Mouse (Mus musculus): ENCODE measurements around the gene Pja2. TPM values are rescaled to one million over a fixed set of nuclear protein-coding genes. Genes with fewer than 3 reads are reported as not detected.
"Not testable (repeated sequence)": the region's sequence is repeated elsewhere in the genome, so short reads cannot be mapped to it uniquely, and the experiment has no call there.

Gene Pja2
- polyA plus RNA-seq, 1 experiment = 214 TPM

DNA sequence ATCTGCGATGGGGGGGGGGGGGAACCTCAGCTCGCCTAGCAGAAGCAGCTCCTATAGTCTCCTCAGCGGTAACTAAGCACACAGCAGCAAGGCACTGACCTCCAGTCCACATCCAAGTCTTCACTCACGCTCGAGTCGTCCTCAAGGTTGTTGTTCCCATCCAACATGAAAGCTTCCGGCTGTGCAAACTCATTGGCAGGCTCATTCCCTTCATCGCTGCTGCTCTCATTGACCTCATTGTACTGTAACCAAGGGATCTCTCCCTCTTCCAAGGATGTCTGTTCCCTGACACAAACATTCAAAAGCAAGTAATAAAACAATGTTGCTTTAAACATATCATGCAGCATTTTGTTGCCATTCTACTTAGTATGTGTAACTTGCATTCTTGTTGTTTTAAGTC is 39.0 kb downstream of the Pja2 start:
- TF ChIP-seq POLR2A (IDR thresholded peaks at IDR 0.05; ENCODE audit: insufficient read depth, low read depth, low read length) = no peak
- no peak for TF ChIP-seq CTCF (IDR thresholded peaks at IDR 0.05; ENCODE audit: insufficient read depth, low read depth, low read length)
- no peak overlapping the region for H3K4me3 ChIP-seq (ENCODE audit: insufficient read depth, low read depth, low read length)
- H3K27ac ChIP-seq (ENCODE audit: insufficient read depth, low read depth, low read length) = no peak overlapping the region
- peaks cover 3% of the 10 kb centered on the region; the same call in 1 of the 2 replicates for H3K4me1 ChIP-seq (ENCODE audit: control insufficient read depth, insufficient read depth, low read length)
- WGBS = 76% methylated on average over 8 of the region's 8 CpGs

DNA sequence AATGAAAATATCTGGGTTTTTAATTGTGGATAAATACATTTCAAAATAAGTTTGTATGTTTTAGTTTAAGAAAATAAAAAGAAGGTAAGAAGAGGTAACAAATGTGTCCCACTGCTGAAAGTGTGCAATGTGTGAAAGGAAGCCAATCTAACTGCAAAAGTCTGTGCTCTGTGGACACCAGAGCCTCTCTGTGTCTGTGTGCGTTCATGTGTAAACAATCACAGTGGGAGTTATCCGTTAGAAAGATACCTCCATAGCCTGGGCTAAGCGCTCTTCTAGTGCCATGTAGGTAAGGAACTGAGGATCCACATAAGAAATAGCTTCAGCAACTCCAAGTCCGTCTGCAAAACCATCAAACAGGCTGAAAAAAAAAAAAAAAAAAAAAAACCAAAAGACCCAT is 42.0 kb downstream of the Pja2 start:
- TF ChIP-seq POLR2A (IDR thresholded peaks at IDR 0.05; ENCODE audit: insufficient read depth, low read depth, low read length) = no peak
- no peak for TF ChIP-seq CTCF (IDR thresholded peaks at IDR 0.05; ENCODE audit: insufficient read depth, low read depth, low read length)
- peaks cover 4% of the 10 kb centered on the region; the same call in 1 of the 2 replicates for H3K4me1 ChIP-seq (ENCODE audit: control insufficient read depth, insufficient read depth, low read length)
- no peak overlapping the region for H3K4me3 ChIP-seq (ENCODE audit: insufficient read depth, low read depth, low read length)
- 62% methylated on average over 4 of the region's 4 CpGs for WGBS
- H3K27ac ChIP-seq (ENCODE audit: insufficient read depth, low read depth, low read length) = no peak overlapping the region

DNA sequence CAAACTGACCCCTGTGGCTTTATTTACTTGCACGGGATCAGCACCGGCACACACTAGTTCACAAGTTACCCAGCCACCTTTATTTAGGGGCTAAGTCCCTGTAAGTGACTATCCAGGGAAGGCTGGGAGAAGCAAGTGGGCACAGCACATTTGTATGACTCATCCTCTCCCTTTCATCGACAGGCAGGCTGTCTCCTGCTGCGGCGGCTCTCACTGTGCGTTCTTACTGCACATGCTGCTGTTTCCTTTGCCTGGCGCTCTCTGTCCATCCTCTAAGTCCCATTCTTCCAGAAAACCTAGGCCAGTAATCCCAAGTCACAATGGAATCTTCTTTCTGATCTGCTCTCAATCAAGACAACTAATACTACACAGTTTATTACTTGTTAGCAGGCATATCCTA is 43.7 kb downstream of the Pja2 start:
- no peak for TF ChIP-seq CTCF (IDR thresholded peaks at IDR 0.05; ENCODE audit: insufficient read depth, low read depth, low read length)
- TF ChIP-seq POLR2A (IDR thresholded peaks at IDR 0.05; ENCODE audit: insufficient read depth, low read depth, low read length) = no peak
- Histone ChIP-seq H3K4me1 (ENCODE audit: control insufficient read depth, insufficient read depth, low read length) (peaks cover 4% of the 10 kb centered on the region; the same call in 1 of the 2 replicates), H3K4me3 (ENCODE audit: insufficient read depth, low read depth, low read length) (no peak overlapping the region), H3K27ac (ENCODE audit: insufficient read depth, low read depth, low read length) (no peak overlapping the region)
- WGBS = 31% methylated on average over 7 of the region's 7 CpGs

DNA sequence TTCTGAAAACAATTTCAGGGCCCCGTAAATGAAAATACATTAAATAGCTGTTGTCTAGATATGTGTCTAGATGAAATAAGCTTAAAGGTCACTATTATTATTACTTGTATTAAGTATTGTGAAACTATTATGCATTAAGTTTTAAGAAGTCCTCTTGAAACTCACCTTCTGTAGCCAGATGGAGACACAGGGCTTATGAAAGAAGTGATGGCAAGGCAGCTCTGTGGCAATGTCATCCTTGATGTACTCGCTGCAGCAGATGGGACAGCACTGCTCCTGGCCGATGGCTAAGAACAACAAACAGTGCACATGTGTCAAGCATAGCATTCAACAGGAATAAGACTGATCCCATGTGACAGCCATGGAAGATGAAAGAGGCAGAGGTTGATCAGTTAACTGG is 44.9 kb downstream of the Pja2 start:
- no peak for TF ChIP-seq POLR2A (IDR thresholded peaks at IDR 0.05; ENCODE audit: insufficient read depth, low read depth, low read length)
- no peak for TF ChIP-seq CTCF (IDR thresholded peaks at IDR 0.05; ENCODE audit: insufficient read depth, low read depth, low read length)
- Histone ChIP-seq H3K4me1 (ENCODE audit: control insufficient read depth, insufficient read depth, low read length) (peaks cover 4% of the 10 kb centered on the region; the same call in 1 of the 2 replicates), H3K4me3 (ENCODE audit: insufficient read depth, low read depth, low read length) (no peak overlapping the region), H3K27ac (ENCODE audit: insufficient read depth, low read depth, low read length) (no peak overlapping the region)
- WGBS = 92% methylated on average over 3 of the region's 3 CpGs

DNA sequence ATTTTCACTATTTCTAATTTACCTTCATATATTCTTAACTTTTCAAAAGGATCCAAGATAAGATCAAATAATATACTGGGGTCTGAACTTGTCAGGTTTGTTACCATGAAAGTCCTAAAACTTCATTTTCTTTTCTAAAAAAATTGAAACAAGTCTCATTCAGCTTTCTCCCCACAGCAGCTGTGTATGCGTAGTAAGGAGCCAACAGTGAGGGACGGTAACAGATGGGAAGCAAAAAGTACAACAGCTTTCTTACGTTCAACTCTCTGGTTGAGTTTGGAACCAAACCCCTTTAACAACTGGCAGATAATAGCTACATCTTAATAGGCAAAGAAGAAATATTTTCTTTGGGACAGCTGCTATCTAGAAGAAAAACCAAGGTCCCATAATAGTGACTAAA is 50.3 kb downstream of the Pja2 start:
- H3K27ac ChIP-seq (ENCODE audit: insufficient read depth, low read depth, low read length); H3K4me3 ChIP-seq (ENCODE audit: insufficient read depth, low read depth, low read length); H3K4me1 ChIP-seq (ENCODE audit: control insufficient read depth, insufficient read depth, low read length): not testable (repeated sequence)
- WGBS = 65% methylated on average over 3 of the region's 3 CpGs

DNA sequence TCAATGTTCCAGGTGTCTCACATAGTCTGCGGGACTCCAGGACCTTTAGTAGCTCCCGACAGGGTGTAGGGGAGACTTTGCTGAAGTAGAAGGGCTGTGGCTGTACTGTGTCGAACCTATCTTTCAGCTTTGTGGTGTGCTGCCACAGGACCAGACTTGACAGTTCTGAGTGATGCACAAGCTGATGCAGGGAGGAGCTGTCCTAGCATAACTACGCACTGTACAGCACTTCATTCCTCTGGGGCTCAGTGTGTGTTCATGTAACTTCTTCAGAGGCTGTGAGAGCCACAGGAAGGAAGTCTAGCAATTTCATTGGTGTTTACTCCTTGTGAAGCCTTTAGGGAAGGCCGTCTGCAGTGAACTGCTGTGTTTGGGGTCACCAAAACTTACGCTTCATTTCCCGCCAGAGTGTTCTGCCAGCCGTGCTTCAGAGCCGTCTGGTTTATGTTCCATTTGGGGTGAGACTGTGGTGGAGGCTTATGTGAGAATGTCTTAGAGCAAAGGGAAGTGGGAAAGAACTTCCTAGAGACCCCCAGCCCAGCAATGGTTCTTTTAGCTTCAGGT is 54.0 kb downstream of the Pja2 start:
- WGBS = 79% methylated on average over 9 of the region's 9 CpGs
- TF ChIP-seq POLR2A (IDR thresholded peaks at IDR 0.05; ENCODE audit: insufficient read depth, low read depth, low read length) (no peak), CTCF (IDR thresholded peaks at IDR 0.05; ENCODE audit: insufficient read depth, low read depth, low read length) (no peak)
- Histone ChIP-seq H3K27ac (ENCODE audit: insufficient read depth, low read depth, low read length) (no peak overlapping the region), H3K4me1 (ENCODE audit: control insufficient read depth, insufficient read depth, low read length) (peaks cover 3% of the 10 kb centered on the region; the same call in 1 of the 2 replicates), H3K4me3 (ENCODE audit: insufficient read depth, low read depth, low read length) (no peak overlapping the region)

DNA sequence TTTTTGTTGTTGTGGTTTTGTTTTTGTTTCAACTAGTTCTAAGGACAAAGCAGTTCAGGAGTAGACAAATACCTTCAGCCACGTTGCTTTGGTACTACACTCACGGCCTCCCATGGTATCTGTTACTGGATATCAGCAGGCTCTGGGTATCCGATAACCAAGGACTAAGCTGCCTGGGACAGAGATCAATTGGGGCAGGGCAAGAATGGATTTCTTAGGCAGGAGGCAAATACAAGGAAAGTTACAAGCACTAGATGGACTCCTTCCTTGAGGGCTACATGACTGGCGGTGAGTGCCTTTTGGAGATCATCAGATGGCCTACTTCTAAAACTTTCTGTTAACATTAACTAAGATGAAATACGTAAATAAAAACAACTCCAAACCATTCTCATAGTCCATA is 55.0 kb downstream of the Pja2 start:
- Histone ChIP-seq H3K27ac (ENCODE audit: insufficient read depth, low read depth, low read length) (no peak overlapping the region), H3K4me3 (ENCODE audit: insufficient read depth, low read depth, low read length) (no peak overlapping the region), H3K4me1 (ENCODE audit: control insufficient read depth, insufficient read depth, low read length) (peaks cover 3% of the 10 kb centered on the region; the same call in 1 of the 2 replicates)
- TF ChIP-seq POLR2A (IDR thresholded peaks at IDR 0.05; ENCODE audit: insufficient read depth, low read depth, low read length) = no peak
- TF ChIP-seq CTCF (IDR thresholded peaks at IDR 0.05; ENCODE audit: insufficient read depth, low read depth, low read length) = no peak
- WGBS = 84% methylated on average over 5 of the region's 5 CpGs

DNA sequence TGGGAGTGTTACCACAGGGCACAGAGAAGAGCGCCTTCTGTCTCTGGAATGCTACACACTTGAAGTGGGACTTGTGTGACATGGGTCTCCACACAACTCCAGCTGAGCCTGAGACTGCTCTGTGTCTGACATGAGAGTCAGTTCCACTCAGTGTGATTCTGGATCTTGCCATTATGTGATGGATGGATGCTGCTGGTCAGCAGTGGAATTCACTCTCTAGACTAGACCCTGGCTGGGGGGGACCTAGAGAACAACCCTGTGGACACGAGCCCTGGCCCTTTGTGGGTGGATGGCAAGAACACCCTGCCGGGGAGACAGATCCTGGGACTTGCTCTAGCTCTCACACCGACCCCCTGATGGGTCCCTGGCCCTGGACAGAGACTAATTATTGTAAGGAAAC is 56.5 kb downstream of the Pja2 start:
- TF ChIP-seq POLR2A (IDR thresholded peaks at IDR 0.05; ENCODE audit: insufficient read depth, low read depth, low read length) = no peak
- TF ChIP-seq CTCF (IDR thresholded peaks at IDR 0.05; ENCODE audit: insufficient read depth, low read depth, low read length) = no peak
- H3K4me1 ChIP-seq (ENCODE audit: control insufficient read depth, insufficient read depth, low read length) = peaks cover 3% of the 10 kb centered on the region; the same call in 1 of the 2 replicates
- WGBS = 75% methylated on average over 4 of the region's 4 CpGs
- H3K27ac ChIP-seq (ENCODE audit: insufficient read depth, low read depth, low read length) = no peak overlapping the region
- H3K4me3 ChIP-seq (ENCODE audit: insufficient read depth, low read depth, low read length) = no peak overlapping the region

DNA sequence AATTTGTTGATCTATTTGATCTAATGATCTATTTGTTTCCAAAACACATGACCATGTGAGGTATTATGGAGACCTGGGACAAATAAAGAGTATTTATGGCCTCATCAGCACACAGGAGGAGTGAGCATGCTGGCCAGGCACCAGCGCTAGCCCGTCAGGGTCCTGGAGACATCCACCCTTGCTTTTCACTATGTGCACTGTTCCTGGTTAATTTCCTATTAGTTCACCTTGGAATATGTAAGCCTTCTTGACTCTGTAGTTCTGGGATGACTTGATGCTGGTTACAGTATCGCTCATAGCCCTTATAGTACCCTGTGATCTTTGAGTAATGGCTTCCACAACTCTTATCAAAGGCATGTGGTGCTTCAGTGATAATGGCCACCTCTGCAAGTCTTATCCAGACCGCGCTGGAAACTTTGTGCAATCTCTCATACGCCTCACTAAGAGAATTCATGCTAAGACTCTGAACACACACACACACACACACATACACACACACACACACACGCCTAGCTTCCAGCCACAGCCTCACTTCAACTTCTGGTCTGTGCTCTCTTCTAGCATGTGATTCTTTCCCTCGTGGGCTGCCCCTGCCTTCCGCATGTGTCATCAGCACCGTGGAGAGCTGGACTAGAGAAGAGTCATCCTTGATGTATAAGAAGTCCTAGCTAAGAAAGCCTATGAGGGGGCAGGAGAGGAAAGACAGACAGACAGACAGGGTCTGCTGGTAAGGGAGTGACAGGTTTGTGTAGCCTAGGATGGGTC is 57.2 kb downstream of the Pja2 start:
- TF ChIP-seq CTCF (IDR thresholded peaks at IDR 0.05; ENCODE audit: insufficient read depth, low read depth, low read length) (no peak), POLR2A (IDR thresholded peaks at IDR 0.05; ENCODE audit: insufficient read depth, low read depth, low read length) (no peak)
- H3K4me1 ChIP-seq (ENCODE audit: control insufficient read depth, insufficient read depth, low read length) = peaks cover 3% of the 10 kb centered on the region; the same call in 1 of the 2 replicates
- H3K27ac ChIP-seq (ENCODE audit: insufficient read depth, low read depth, low read length) = no peak overlapping the region
- no peak overlapping the region for H3K4me3 ChIP-seq (ENCODE audit: insufficient read depth, low read depth, low read length)
- 84% methylated on average over 10 of the region's 10 CpGs for WGBS

Data from olfactory bulb, adult 2 months (tissue).